Mouse (Mus musculus) layer of hippocampus, adult 9-11 months (tissue): ENCODE data around the gene Apod.
"Not testable (repeated sequence)": the region's sequence is repeated elsewhere in the genome, so short reads cannot be mapped to it uniquely, and the experiment has no call there.

Experiments
- DNase-seq: peaks from one replicate; pipeline ENCODE4 v3.0.0; 2022

The Apod gene

GRCm38 (mm10) chr16:31314497-31315233 is at the start of gene Apod:
Gene Apod, minus strand, starts transcription at chr16:31314808.
- DNase-seq = peak; percentile 72

GRCm38 (mm10) chr16:31363685-31364436 is 49.3 kb upstream of the Apod start:
- DNase-seq = no peak

GRCm38 (mm10) chr16:31359542-31359941 is 44.9 kb upstream of the Apod start:
- no peak for DNase-seq

GRCm38 (mm10) chr16:31358991-31359390 is 44.4 kb upstream of the Apod start:
- DNase-seq = no peak

- no peak for DNase-seq
These were observed 44.0 kb upstream of the Apod start for GRCm38 (mm10) chr16:31358576-31358975.

GRCm38 (mm10) chr16:31355882-31356281 is 41.3 kb upstream of the Apod start:
- no peak for DNase-seq

- peak; percentile 34 for DNase-seq
These were observed 40.0 kb upstream of the Apod start for GRCm38 (mm10) chr16:31354341-31355329.

- no peak for DNase-seq
These were observed 38.4 kb upstream of the Apod start for GRCm38 (mm10) chr16:31352996-31353395.

- DNase-seq = peak; percentile 74
These were observed 33.0 kb upstream of the Apod start for GRCm38 (mm10) chr16:31347581-31347980.

- DNase-seq = no peak
These were observed 28.4 kb upstream of the Apod start for GRCm38 (mm10) chr16:31342966-31343365.

- DNase-seq = no peak
These were observed 27.9 kb upstream of the Apod start for GRCm38 (mm10) chr16:31342556-31342955.

- DNase-seq = no peak
These were observed 24.7 kb upstream of the Apod start for GRCm38 (mm10) chr16:31339332-31339731.

GRCm38 (mm10) chr16:31337956-31338355 is 23.3 kb upstream of the Apod start:
- no peak for DNase-seq

- no peak for DNase-seq
These were observed 20.2 kb upstream of the Apod start for GRCm38 (mm10) chr16:31334796-31335195.

- no peak for DNase-seq
These were observed 18.0 kb upstream of the Apod start for GRCm38 (mm10) chr16:31332586-31332985.

GRCm38 (mm10) chr16:31330970-31331369 is 16.4 kb upstream of the Apod start:
- not testable (repeated sequence) for DNase-seq

GRCm38 (mm10) chr16:31329668-31330067 is 15.1 kb upstream of the Apod start:
- DNase-seq = no peak

- no peak for DNase-seq
These were observed 13.3 kb upstream of the Apod start for GRCm38 (mm10) chr16:31327891-31328290.

- no peak for DNase-seq
These were observed 12.8 kb upstream of the Apod start for GRCm38 (mm10) chr16:31327430-31327829.

GRCm38 (mm10) chr16:31326679-31327078 is 12.1 kb upstream of the Apod start:
- DNase-seq = no peak

GRCm38 (mm10) chr16:31325966-31326365 is 11.4 kb upstream of the Apod start:
- no peak for DNase-seq

- DNase-seq = no peak
These were observed 10.5 kb upstream of the Apod start for GRCm38 (mm10) chr16:31325120-31325519.

- no peak for DNase-seq
These were observed 6.9 kb upstream of the Apod start for GRCm38 (mm10) chr16:31321501-31321900.
